Mouse (Mus musculus) kidney, postnatal 36 days (tissue): ENCODE measurements around the gene H6pd.

Experiments
- DNase-seq, 2 experiments: peaks; one replicate each; pipeline ENCODE4 v3.0.0; 2021 to 2022; ENCODE audit warnings: mixed read lengths in 2 of 2

Gene H6pd

DNA sequence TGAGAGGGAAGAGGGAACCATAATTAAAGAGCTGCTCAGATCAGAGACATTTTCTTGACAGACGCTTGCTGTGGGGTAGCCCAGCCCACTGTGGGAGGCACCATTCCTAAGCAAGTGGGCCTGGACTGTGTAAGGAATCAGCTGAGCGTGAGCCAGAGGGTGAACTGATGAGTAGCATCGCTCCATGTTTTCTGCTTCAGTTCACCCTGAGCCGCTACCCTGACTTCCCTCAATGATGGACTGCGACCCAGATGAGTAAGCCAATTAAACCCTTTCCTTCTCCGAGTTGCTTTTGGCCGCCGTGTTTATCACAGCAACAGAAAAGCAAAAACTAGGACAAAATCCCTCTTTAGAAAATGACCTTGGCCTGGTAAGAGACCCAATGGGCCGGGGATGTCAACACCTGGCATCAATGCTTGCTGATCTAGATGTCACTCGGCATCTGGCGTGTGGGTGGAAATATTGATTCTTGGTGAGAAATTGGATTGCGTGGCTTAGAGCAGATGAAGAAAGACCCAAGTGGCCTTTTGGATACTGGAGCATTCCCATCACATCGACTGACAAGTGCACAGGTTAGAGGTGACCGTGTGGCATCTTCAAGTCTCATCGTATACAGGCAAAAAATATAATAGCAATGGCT is 11.0 kb upstream of the H6pd start:
- no peak for DNase-seq

DNA sequence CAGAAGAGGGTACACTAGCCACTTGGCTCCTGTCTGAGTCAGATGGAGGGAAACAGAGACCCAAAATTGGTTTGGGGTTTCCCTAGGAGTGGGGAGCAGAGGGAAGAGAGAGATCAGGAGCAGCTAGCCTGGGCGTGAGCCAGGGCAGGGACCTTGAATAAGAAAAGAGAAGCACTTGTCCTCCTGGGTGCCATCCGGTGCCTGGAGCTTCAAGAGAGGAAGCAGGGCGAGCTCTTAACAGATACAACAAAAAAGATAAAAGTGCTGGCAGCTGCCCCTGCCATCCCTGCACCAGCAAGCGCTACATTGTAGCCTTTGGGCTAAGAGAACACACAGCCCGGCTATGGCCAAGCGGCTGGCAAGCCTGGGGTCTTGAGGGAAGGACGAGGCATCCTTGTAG is 6.6 kb upstream of the H6pd start:
- DNase-seq, result no peak

DNA sequence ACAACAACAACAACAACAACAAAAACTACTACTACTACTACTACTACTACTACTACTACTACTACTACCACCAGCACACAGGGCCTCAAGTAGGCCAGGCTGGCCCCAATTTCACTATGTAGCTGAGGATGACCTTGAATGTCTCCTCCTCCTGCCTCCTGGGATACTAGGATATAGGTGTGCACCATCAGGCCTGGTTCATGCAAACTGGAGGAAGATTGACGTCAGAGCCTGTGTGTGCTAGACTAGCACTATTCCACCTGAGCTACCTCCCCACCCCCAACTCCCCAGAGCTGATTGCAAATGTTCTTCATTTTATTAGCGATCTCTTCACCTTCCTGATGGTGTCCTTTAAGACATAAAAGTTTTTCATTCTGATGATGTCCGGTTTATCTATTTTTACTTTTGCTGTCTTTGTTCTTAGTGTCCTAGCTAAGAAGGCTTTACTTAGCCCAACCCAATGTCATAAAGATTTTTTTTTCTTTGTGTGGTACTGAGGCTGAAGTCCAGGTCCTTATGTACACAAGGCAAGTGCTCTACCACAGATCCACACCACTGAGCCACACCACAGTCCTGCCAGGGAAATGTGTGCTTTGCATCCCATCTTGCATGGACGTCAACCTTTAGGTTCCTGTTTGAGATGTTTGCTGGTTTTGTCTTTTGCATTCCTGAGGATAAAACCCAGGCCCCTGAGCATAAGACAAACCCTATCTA is 5.7 kb upstream of the H6pd start:
- DNase-seq, result no peak

DNA sequence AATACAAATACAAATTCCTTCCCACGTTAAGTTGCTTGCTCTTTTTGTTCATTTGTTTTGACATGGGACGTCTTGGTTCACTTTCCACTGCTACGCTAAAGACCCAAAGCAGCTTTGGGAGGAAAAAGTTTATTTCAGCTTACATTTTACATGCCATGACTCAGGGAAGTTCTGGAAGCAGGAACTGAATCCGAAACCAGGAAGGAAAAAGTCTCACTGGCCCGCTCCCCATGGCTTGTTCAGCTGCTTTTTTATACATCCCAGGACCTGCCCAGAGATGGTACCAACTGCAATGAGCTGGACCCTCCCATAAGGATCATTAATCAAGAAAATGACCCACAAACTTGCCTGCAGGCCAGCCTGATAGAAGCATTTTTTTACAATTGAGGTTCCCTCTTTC is 5.0 kb upstream of the H6pd start:
- DNase-seq, result no peak

DNA sequence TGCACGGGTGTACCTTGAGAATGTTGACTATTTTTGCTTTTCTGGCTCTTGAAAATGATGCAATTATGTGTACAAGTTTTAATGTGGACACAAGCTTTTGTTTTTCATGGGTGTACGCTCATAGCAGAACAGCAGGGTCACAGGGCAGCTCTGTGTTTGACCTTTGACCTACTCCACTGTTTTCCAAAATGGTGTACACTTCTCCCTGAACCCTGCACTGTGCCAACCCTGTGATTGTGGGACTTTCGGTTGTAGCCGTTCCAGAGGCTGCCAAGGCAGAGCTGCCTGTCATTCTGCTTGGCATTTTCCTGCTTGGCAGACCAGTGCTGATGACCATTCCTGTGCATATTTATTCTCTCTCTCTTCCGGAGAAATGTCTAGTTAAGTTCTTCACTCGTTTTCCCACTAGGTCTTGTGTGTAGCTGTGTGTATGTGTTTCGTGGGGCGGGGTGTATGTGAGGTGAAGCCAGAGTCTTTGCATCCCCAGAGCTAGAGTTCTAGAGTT is 4.4 kb upstream of the H6pd start:
- DNase-seq, result peak; percentile 60 to 61

DNA sequence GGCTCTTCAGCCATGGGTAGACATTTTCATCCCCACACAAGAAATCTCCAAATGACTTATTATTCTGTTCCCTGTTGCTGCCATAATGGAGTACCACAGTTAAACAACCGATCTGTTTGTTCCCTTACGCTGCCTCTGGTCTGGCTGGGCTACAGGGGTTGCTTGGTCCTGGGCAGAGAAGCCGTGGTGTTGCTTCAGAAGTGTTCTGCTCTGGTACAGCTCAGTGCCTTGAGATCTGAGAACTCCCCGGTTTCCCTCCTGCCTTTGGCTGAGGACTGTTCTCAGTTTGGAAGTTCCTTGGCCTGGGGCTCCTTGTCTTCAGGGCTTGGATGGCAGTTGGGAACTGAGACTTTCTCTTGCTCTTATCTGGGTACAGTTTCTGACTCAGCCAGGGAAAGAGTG is 3.5 kb upstream of the H6pd start:
- no peak for DNase-seq

DNA sequence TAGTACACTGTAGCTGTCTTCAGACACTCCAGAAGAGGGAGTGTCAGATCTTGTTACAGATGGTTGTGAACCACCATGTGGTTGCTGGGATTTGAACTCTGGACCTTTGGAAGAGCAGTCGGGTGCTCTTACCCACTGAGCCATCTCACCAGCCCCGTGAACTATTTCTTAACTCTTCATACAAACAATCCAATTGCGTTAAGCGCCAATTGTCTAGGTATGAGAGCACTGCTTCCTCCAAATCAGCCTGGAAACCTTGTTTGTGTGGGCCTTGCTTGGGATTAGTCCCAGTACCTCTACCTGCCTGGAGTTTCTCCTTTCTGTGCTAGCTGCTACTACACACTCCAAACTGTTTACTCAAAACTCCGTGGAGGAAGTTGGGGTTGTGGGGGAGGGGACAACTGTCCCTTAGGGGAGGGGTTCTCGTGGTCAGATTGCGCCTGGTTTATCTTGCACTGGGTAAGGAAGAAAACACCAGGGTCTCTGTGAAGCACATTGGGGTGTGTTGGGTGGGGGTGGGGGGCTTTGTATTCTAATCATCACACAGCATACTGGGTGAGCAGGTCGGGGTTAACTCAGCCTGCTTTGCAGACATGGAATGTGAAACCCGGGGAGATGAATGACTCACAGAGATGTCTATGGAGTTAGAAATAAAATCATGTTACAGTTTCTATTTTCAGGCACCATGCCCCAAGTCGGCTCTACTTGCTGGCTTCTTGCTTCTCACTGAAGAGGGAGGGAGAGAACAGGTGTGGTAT is 2.9 kb upstream of the H6pd start:
- DNase-seq, result no peak

DNA sequence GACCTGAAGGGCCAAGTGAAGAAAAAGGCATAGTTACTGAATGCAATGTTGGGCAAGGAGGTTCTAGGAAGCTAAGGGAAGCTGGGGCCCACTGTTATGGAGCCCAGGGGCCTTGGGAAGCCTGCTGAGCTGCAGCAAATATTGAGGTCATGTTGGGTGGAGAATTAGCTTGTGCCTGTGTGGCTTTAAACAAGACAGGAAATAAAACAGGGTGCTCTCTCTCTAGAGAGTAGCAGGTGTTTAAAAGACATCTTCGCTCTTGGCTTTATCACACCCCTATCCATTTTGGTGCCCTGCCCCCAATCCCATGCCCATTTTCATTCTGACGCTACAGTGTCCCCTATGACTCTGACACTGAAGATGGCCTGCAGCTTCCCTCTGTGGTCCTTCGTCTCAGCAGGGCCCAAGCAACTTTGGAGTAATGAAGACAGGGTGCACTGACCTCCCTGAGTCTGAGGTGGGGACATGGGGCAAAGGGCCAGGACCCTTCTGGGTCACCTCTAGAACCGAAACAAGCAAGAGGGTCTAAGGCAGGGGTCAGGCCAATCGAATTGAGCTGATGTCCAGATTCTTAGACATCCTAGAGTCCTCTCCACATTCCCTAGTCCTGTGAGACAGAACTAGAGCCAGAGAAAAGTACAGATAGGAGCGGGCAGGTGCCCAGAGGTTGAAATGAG is 1.4 kb upstream of the H6pd start:
- DNase-seq, result no peak

DNA sequence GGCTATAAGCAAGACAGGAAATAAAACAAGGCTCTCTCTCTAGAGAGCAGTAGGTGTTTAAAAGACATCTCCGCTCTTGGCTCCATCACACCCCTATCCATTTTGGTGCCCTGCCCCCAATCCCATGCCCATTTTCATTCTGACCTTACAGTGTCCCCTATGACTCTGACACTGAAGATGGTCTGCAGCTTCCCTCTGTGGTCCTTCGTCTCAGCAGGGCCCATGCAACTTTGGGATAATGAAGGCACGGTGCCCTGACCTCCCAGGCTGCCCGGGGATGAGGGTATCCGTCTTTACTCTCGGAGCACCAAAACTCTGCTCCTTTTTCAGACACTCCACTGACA is 736 bp upstream of the H6pd start:
- DNase-seq, result no peak

DNA sequence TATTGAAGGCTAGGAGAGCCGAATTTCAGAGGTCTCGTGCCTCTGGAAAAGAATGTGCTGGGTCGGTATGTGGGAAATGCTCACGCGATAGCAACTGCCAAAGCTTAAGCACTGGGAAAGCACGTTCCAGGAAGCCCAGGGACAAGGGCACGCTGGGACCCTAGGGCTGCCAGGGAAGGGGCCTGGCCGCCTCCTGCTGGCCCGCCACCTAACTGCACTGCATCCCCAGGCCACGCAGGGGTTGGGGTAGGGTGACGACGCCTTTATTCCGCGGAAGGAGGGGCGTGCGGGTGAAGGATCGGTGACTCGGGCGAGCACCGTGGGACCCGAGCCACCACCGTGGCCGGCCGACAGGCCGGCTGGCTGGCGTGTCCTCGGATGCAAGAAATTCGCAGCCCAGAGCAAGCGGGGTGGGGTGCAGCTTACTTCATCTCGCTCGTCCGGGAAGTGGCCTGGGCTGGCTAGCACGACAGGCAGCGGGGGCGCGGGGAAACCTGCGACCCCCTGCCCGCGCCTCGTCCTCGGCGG is 434 bp downstream of the H6pd start:
- peak; percentile 86 to 88 for DNase-seq

DNA sequence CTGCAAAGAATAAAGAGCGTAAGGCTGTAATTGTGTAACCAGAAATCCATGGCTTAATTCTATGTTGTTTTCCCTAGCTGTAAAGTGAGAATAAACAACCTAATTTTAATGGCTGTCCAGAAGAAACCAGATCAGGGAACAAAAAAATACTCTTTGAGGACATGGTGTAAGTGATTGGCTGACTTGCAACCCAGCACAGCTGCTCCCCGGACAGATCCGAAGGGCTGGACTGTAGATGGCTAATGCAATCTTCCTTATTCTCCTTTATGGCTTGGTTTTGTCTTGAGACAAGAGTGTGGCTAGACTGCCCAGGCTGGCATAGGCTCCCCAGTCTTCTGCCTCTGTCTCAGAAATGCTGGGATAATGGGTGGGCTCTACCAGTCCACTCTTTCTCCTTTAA is 1.4 kb downstream of the H6pd start:
- DNase-seq, result no peak

DNA sequence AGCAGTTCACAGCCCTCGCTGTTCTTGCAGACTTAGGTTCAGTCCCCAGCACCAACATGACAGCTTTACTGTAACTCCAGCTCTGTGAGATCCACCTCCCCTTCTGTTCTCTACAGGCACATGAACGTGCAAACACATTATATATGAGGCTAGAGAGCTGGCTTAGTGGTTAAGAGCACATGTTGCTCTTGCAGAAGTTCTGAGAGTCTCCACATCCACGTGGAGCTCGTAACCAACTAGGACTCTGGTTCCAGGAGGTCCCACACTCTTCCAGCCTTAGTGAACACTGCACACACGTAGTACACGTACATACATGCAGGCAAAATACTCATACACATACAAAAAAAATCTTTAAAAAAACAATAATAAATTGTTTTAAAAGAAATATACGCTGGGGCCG is 1.8 kb downstream of the H6pd start:
- DNase-seq, result no peak

DNA sequence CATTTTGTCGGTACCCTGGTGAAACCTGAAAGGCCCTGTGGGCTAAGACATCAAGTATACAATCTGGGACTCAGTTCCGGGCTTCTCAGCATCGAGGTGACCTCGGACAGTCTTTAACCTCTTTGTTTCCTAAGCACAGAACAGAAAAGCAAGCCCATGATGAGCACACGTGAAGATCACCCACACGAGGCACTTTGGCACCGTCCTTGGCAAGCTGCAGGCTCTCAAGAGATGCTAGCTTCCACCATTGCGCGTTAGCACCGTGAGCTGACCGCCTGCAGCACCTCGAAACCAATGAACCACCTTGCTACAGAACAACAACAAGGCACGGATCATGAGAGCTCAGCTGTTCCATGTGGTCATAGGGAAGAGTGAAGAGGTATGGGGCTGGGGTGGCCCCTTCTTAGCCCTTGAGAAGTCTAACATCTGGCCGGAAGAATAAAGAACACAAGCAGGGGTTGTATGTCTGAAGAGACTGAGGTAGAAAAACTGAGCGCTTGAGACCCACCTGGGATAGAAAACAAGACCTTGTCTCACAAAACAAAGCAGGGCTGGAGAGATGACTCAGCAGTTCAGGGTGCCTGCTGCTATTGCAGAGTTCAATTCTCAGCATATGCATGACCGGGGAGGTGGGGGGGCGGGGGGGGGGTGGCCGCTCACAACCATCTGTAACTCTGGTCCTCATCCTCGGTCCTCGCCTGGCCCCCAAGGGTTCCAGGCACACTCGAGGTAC is 2.5 kb downstream of the H6pd start:
- peak in 1 of 2 experiments; percentile 48 for DNase-seq

DNA sequence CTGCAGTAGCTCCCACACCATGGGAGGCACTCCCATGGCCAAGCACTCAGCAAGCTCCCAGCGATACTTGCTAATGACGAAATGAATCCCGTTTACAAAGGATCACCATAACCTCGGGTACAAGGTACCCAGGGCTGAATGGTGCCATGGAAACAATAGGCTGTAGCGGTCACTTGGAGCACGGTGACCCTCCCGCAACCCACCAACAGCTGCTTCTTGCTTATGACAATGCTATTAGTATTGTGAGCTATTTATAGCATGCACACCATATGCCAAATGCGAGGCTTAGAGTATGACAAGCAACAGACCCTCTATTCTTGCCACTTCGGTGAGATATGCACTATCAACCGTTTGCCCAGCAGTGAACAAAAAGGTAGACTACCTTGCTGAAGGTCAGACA is 3.6 kb downstream of the H6pd start:
- DNase-seq, result no peak

DNA sequence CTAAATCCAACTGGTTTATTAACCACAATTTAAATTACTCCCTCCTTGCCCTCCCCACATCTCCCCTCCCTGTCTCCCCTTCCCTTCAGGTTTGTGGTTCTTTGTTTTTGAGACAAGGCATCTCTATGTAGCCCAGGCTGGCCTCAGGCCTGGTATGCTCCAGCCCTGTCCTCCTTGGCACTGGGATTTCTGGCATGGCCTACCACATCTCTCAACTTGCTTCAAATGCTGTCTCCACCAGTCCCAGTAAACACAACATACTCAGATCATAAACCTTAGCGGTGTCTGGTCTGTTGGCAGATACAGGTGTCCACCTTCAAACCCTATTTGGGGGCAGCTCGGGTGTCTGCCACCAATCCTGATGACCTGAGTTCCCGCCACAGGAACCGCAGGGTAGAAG is 5.2 kb downstream of the H6pd start:
- DNase-seq, result no peak

DNA sequence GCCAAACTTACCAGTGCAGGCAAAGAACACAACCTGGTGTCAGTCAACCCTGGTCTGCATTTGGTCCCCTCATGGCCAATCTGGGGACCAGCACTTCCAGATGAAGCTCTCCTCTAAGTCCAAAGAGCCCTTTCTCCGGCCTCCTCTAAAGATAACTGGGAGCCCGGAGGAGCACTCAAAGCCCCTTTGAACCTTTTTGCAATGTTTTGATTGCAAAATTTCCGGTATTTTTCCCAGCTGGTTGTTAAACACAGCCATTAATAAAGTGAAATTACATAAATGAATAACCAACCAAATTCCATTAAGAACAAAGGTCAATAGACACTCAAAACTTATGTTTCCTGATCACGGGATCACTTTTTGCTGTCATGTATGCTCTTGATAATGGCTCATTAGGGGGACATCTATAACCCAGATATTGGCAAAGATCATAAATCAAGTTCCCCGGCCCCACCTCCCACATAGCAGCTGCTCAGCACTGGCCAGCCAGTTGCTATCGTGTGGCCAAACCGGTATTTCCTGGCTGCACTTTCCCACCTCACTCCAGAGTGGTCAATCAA is 5.7 kb downstream of the H6pd start:
- peak; percentile 76 to 85 for DNase-seq

DNA sequence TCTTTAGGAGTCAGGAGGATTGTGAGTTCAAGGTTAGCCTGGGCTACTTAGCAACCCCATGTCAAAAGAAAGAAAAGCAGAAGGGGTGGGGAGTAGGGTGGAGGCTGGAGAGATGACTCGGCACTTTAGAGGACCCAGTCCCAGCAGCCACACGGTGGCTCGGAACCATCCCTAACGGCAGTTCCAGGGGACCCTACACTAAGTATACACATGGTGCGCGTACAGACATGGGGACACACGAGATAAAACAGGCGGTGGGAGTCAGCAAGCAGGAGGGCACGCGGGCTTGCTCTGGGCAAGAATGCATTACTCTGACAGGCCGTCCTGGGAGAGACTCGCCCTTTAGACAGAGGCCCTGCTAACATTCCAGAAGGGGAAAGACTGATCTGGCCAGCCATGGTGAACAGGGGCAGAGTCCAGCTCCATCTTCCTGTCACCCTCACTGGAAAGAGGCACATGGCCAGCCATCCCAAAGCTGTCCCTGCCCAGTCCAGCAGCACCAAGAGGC is 6.7 kb downstream of the H6pd start:
- DNase-seq, result peak; percentile 82 to 86

DNA sequence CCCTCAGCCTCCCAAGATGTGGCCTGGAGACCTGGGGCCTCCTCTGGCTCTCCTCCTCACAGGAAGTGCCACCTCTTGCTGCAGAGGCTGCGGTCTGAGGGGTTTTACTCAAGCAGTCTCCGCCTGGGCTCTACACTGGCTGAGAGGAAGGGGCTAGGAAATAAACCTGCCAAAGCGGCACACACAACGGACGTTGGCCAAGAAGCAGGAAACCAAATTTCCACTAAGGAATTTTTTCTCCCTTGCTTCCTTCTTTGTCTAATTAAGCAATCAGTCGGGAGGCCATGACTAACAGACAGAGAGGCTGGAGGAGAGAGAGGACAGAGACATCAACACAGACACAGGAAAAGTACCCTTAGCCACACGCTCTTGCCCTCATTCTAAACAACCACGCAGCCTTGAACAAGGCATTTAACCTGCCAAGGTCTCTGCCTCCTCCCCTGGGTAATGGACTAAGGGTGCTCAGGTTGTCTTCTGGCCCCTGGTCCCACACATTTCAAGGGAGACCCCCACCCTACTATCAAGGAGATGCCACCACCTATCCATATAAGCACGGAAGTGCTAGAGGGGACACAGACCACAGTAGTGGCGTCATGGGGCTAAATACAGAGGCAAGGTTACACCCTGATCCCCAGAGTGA is 7.5 kb downstream of the H6pd start:
- no peak for DNase-seq

DNA sequence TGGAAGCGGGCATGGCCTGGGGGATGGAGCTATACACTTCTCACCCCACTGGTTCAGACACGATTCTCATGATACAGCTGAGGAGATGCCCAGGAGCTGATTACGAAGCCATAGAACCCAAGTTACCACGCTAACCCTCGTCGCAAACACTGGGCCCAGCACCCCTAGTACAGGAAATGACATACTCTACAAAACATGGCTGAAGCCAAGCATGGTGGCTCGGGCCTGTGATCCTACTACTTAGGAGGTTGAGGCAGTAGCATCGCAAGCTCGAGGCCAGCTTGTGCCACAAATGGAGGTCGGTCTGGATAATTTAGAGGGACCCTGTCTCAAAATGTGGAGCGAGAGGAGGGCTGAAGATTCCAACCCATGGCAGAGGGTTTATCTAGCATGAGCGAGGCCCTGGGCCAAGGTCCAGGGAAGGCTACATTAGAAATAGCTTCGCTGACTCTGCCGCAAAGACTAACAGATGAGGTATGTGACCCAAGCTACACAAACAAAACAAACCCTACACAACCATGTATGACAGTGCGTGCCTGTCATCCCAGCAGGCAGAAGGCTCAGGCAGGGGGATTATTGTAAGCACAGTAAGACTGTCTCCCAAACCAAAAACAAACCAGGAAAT is 8.8 kb downstream of the H6pd start:
- no peak for DNase-seq

DNA sequence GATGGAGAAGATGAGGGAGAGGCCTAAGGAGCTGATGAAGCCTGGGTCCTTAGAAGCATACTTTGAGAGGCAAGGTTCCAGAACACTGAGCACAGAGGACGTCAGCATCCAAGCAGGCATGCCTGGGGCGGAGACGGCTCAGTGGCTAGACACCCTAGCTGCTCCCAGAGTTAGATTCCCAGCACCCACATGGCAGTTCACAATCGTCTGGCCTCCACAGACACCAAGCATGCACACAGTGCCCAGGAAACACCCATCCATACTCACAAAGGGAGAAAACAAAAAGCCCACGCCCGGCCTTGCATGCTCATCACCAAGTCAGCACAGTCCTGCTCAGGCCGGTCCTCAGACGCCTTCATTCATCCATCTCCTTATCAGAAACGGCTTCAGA is 9.3 kb downstream of the H6pd start:
- DNase-seq, result peak; percentile 77 to 85
